Mouse (Mus musculus) frontal cortex, postnatal 25 days (tissue): ENCODE results near the gene Prdm16.

Experiments
- DNase-seq, 2 experiments: peaks; one replicate each; pipeline ENCODE4 v3.0.0; 2022; ENCODE audit warnings: low spot score in 2 of 2

Prdm16 gene

GRCm38 (mm10) chr4:154420749-154421148 lies 215.9 kb downstream of the Prdm16 start:
- DNase-seq: no peak

DNA sequence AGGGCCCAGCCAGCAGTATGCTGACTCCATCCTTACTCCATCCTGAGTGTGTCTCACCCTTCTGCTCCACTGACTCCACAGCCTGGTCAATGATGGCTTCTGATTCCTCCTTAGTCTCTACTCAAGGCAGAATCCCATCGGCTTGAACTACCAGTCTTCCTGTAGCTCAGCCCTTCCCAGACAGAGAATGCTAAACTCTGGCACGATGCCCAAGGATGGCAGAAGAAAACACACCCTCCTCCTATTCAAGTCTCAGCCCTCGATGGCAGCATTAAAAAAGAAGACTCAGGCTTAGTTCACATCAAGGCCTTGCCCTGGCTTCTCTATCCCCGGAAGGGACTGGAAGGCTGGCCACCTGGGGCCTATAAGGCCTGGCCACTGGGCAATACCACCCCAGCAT lies 216.9 kb downstream of the Prdm16 start:
- no peak for DNase-seq

- no peak for DNase-seq
Observed at GRCm38 (mm10) chr4:154418993-154419392, 217.7 kb downstream of the Prdm16 start.

- DNase-seq: no peak
Observed at GRCm38 (mm10) chr4:154418327-154418744, 218.3 kb downstream of the Prdm16 start.

GRCm38 (mm10) chr4:154416728-154417127 lies 219.9 kb downstream of the Prdm16 start:
- DNase-seq: no peak

GRCm38 (mm10) chr4:154414885-154415284 lies 221.8 kb downstream of the Prdm16 start:
- no peak for DNase-seq

GRCm38 (mm10) chr4:154410559-154410958 lies 226.1 kb downstream of the Prdm16 start:
- no peak for DNase-seq

DNA sequence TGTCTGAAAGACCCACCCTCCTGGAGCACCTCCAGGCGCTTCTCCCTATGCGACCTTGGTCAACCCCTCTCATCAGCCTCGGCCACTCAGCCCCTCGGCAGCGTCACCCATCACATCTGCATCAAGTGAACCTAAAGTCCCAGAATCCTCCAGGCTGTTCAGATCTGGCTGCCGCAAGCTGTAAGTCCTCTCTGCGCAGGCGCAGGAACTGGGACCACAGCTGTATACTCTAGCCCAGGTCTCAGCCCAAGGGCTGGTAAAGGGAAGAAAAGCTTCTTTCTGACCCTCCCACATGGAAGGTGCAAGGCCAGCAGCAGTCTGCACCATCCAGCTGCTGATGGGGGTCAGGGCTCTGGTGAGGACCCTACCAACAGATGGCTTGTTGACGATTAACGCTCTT lies 226.8 kb downstream of the Prdm16 start:
- no peak for DNase-seq

DNA sequence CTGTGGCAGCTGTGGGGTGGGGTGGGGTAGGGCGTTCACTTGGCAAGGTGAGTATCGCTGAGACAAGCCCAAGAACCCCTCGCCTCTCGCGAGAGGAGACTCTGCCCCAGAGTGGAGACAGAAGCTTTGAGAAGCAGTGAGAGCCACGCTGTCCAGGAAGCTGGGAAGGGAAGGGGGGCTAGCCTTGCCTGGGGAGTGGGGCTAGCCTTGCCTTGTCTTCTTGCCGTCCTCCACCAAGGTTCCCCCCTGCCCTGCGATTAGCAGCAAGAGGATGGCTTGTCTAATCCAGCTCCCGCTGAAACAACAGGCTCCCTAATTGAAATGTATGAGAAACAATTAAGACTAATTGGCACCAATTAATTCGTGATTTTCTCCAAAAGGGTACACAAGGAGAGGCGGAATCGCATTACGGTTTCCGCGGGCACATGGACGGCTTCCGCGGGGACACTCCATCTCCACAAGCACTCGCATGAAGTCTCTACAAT lies 227.4 kb downstream of the Prdm16 start:
- DNase-seq: no peak

DNA sequence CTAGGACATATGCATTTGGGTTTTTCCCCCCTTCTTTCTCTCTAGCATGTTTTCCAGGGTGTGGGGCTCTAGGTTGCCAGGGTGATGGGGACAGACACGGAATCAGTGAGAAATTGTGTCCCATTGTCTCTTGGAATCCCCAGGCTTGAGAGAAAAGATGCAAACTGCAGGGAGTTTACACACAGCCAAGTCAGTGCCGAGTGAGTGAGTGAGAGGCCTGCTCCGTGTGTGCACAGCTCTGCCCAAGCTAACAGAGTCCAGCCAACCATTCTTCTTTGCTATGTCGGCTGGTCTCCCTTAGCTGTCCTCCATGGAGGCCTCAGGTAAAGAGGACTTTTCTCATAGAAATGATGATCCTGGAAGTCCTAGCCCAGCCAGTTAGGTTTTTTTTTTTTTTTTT lies 233.7 kb downstream of the Prdm16 start:
- no peak for DNase-seq

- no peak for DNase-seq
Observed at GRCm38 (mm10) chr4:154401982-154402932, 234.4 kb downstream of the Prdm16 start.

- DNase-seq: no peak
Observed at GRCm38 (mm10) chr4:154401379-154401778, 235.3 kb downstream of the Prdm16 start.

GRCm38 (mm10) chr4:154400256-154401171 lies 236.2 kb downstream of the Prdm16 start:
- DNase-seq: no peak

GRCm38 (mm10) chr4:154399634-154400033 lies 237.0 kb downstream of the Prdm16 start:
- no peak for DNase-seq

- no peak for DNase-seq
Observed at GRCm38 (mm10) chr4:154396652-154397301, 239.9 kb downstream of the Prdm16 start.

DNA sequence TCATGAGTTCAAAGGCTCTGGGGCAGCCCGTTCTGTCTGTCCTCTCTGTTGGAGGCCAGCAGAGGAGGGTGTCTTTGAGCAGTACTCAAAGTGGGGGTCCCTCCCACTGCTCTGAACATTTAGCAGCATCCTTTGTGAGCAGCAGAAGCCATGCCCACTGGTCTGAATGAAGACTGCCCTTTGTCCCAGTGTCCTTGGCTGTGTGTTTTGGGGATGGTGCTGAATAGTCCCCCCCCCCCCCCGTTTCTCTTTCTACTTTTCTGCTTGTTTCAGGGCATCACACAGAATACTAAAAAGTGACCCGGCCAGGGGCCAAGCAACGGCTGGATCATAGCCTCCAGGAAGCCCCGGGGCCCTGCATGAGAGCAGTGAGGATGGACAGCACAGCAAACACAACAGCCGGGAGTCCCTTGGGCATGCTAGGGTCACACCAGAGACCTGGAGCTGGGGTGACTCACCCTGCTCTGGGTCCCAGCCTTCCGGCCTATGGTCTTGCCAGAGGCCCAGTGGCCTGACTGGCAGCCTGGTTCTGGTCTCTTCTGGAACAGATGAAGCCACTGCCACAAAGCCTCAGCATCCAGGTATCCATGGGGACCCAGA lies 242.4 kb downstream of the Prdm16 start:
- no peak for DNase-seq

GRCm38 (mm10) chr4:154393196-154394122 lies 243.2 kb downstream of the Prdm16 start:
- DNase-seq: peak in 1 of 2 experiments; percentile 36

GRCm38 (mm10) chr4:154392641-154393040 lies 244.0 kb downstream of the Prdm16 start:
- no peak for DNase-seq

GRCm38 (mm10) chr4:154390333-154391080 lies 246.2 kb downstream of the Prdm16 start:
- no peak for DNase-seq
